Mouse (Mus musculus): Measurements from ENCODE around the gene Gm17067. TPM values are rescaled to one million over a fixed set of nuclear protein-coding genes. Genes with fewer than 3 reads are reported as not detected.
"Not testable (repeated sequence)": the region's sequence is repeated elsewhere in the genome, so short reads cannot be mapped to it uniquely, and the experiment has no call there.

Gene Gm17067
- not detected in 2 replicates for polyA plus RNA-seq (2015; fragmentation: Nextera tagmentation; extraction: Ambion mirVana)

- H3K9me3 ChIP-seq = peaks cover 17% of the 10 kb centered on the region; the same call in 1 of the 2 replicates
- ATAC-seq (ENCODE audit: low FRiP score, low read depth); H3K9ac ChIP-seq; H3K27ac ChIP-seq; H3K36me3 ChIP-seq; H3K4me2 ChIP-seq (replicated peaks); H3K4me3 ChIP-seq; H3K27me3 ChIP-seq; H3K4me1 ChIP-seq: not testable (repeated sequence)
- 84% methylated on average over 4 of the region's 4 CpGs for WGBS
Measured at GRCm38 (mm10) chr7:42726917-42727316, at the start of gene Gm17067. TSS of gene Gm17067 (minus strand) at chr7:42727017.

- no peaks in the 10 kb centered on the region for H3K36me3 ChIP-seq
- H3K9ac ChIP-seq = no peak overlapping the region
- H3K27ac ChIP-seq = no peak overlapping the region
- no peak for ATAC-seq (ENCODE audit: low FRiP score, low read depth)
- H3K27me3 ChIP-seq = no peaks in the 10 kb centered on the region
- peaks cover 12% of the 10 kb centered on the region for H3K9me3 ChIP-seq
- H3K4me1 ChIP-seq = no peaks in the 10 kb centered on the region
- WGBS = 55% methylated on average over 20 of the region's 20 CpGs
- H3K4me3 ChIP-seq = no peak overlapping the region
- no peak overlapping the region for H3K4me2 ChIP-seq (replicated peaks)
Measured at GRCm38 (mm10) chr7:42749836-42750235, 23.0 kb upstream of the Gm17067 start.

- Histone ChIP-seq H3K9me3 (peaks cover 17% of the 10 kb centered on the region), H3K4me2 (replicated peaks) (no peak overlapping the region), H3K9ac (no peak overlapping the region), H3K27me3 (no peaks in the 10 kb centered on the region), H3K4me3 (no peak overlapping the region), H3K27ac (no peak overlapping the region), H3K4me1 (no peaks in the 10 kb centered on the region), H3K36me3 (no peaks in the 10 kb centered on the region)
- no peak for ATAC-seq (ENCODE audit: low FRiP score, low read depth)
- 87% methylated on average over 10 of the region's 10 CpGs for WGBS
Measured at GRCm38 (mm10) chr7:42738536-42739210, 11.9 kb upstream of the Gm17067 start.

DNA sequence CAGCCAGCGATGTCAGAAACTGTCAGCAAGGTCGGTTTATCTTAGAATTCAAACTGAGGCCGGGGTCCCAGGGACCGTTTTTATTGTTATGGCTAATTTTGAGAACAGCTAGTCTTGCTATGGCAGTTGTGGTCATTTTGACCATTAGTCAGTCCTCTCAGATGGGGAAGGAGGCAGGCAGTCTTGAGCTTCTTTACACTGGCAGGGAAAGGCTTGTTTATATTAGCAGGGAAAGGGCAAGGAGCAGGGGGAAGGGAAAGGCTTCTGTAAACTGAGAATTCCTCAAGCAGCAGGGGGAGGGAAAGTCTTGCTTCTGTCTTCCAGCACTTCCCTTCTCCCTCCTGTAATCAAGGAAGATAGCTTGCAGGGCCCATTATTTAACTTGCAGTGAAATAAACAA, 33.6 kb downstream of the Gm17067 start:
- not testable (repeated sequence) for H3K27me3 ChIP-seq; H3K27ac ChIP-seq; H3K4me1 ChIP-seq; H3K36me3 ChIP-seq; H3K9me3 ChIP-seq; ATAC-seq (ENCODE audit: low FRiP score, low read depth)
- Histone ChIP-seq H3K4me2 (replicated peaks) (peak overlapping the region; percentile 62), H3K9ac (peak overlapping the region; percentile 72), H3K4me3 (peak overlapping the region; percentile 57)
- WGBS = 3% methylated on average over 4 of the region's 4 CpGs

GRCm38 (mm10) chr7:42692362-42693158, 34.3 kb downstream of the Gm17067 start, which contains the start of gene Zfp975:
TSS of gene Zfp975 (minus strand) at chr7:42692742.
- peak within 1 kb of the TSS; percentile 65; the same call in 1 of the 2 replicates for H3K27ac ChIP-seq
- WGBS = under 1% methylated on average over 23 of the region's 23 CpGs
- ATAC-seq (ENCODE audit: low FRiP score, low read depth) = peak; percentile 100
- not testable (repeated sequence) for H3K27me3 ChIP-seq, H3K36me3 ChIP-seq, H3K4me1 ChIP-seq, H3K9me3 ChIP-seq
- peak within 1 kb of the TSS; percentile 57 for H3K4me3 ChIP-seq
- peak within 1 kb of the TSS; percentile 62 for H3K4me2 ChIP-seq (replicated peaks)
- peak within 1 kb of the TSS; percentile 72 for H3K9ac ChIP-seq

DNA sequence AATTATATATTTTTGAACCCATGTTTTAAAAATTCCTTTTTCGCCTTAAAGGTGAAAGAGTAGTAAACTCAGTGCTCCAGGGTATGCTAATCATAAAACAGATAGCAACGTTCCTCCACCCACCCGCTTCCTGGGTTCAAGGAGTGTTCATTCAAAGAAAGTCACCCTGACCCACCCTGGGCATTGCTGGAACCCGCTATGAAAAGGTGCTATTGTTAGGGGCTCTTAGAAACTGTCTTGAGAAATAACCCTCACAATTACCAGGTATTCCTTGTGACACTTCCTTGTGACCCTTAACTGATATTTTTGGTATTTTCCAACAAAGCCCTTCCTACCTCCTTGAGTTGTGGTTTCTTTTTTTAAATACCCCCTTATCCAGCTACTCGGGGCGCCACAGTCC, 46.7 kb downstream of the Gm17067 start:
- not testable (repeated sequence) for H3K27me3 ChIP-seq; H3K36me3 ChIP-seq; H3K4me3 ChIP-seq; H3K27ac ChIP-seq; H3K4me2 ChIP-seq (replicated peaks); H3K4me1 ChIP-seq; H3K9ac ChIP-seq; ATAC-seq (ENCODE audit: low FRiP score, low read depth)
- H3K9me3 ChIP-seq = peaks cover 30% of the 10 kb centered on the region
- WGBS = 92% methylated on average over 6 of the region's 6 CpGs

DNA sequence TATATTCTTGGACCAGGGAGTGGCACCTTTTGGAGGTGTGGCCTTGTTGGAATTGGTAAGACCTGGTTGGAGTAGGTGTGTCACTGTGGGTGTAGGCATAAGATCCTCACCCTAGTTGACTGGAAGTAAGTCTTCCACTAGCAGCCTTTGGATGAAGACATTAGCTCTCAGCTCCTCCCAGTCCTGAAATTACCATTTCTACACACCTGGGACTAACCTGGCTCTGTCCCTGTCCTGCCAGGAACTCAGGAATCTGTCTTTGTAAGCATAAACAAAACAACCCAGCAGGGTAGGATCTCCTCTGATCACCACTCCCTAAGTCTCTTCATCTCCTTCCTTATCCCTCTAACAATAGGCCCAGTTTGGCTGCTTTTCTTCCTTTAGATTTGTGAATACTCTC, 47.2 kb downstream of the Gm17067 start:
- H3K4me2 ChIP-seq (replicated peaks); H3K27ac ChIP-seq; H3K4me3 ChIP-seq; H3K9ac ChIP-seq; H3K36me3 ChIP-seq; H3K4me1 ChIP-seq; ATAC-seq (ENCODE audit: low FRiP score, low read depth); H3K27me3 ChIP-seq: not testable (repeated sequence)
- peaks cover 28% of the 10 kb centered on the region for H3K9me3 ChIP-seq

- not testable (repeated sequence) for H3K9ac ChIP-seq; H3K4me1 ChIP-seq; H3K27me3 ChIP-seq; H3K4me3 ChIP-seq; ATAC-seq (ENCODE audit: low FRiP score, low read depth); H3K27ac ChIP-seq; H3K4me2 ChIP-seq (replicated peaks)
- Histone ChIP-seq H3K9me3 (peaks cover 36% of the 10 kb centered on the region), H3K36me3 (peaks cover 49% of the 10 kb centered on the region)
- WGBS = 77% methylated on average over 5 of the region's 5 CpGs
Measured at GRCm38 (mm10) chr7:42660140-42660539, 66.7 kb downstream of the Gm17067 start.

Other genes starting within 250 kb of the Gm17067 start
- gene Zfp141, start 221.3 kb downstream of the Gm17067 start, polyA plus RNA-seq (2015; fragmentation: Nextera tagmentation; extraction: Ambion mirVana) = 12.9 and 14.9 TPM in 2 replicates
- gene Gm21028, start 148.4 kb downstream of the Gm17067 start, polyA plus RNA-seq (2015; fragmentation: Nextera tagmentation; extraction: Ambion mirVana) = not detected in 2 replicates
- gene Zfp977, start 134.5 kb downstream of the Gm17067 start, polyA plus RNA-seq (2015; fragmentation: Nextera tagmentation; extraction: Ambion mirVana) = 1.8 and 2.2 TPM in 2 replicates
- 3.7 and 3.8 TPM in 2 replicates for gene Zfp976, start 84.4 kb downstream of the Gm17067 start, polyA plus RNA-seq (2015; fragmentation: Nextera tagmentation; extraction: Ambion mirVana)
- 9.1 and 10.0 TPM in 2 replicates for gene Zfp975, start 34.3 kb downstream of the Gm17067 start, polyA plus RNA-seq (2015; fragmentation: Nextera tagmentation; extraction: Ambion mirVana)
- gene Vmn2r62, start 66.5 kb upstream of the Gm17067 start, polyA plus RNA-seq (2015; fragmentation: Nextera tagmentation; extraction: Ambion mirVana) = not detected in 2 replicates
- not detected in 2 replicates for gene Gm2381, start 140.2 kb upstream of the Gm17067 start, polyA plus RNA-seq (2015; fragmentation: Nextera tagmentation; extraction: Ambion mirVana)
- not detected in 2 replicates for gene Vmn2r63, start 206.8 kb upstream of the Gm17067 start, polyA plus RNA-seq (2015; fragmentation: Nextera tagmentation; extraction: Ambion mirVana)